Mouse (Mus musculus) urinary bladder, adult 2 months (tissue): ENCODE measurements around the gene Cntn2. TPM values are rescaled to one million over a fixed set of nuclear protein-coding genes. Genes with fewer than 3 reads are reported as not detected.

Experiments
- DNase-seq: peaks from one replicate; pipeline ENCODE4 v3.0.0; 2022; ENCODE audit warnings: low spot score
- polyA plus RNA-seq: library from polyadenylated mRNA; depleted of rRNA; stranded (reverse); fragments of >200 nt; gene quantifications from 2 replicates; pipeline ENCODE4 v1.2.3, GENCODE M21; 2012; rRNA removed

Gene Cntn2
- 0.03 and 0.04 TPM in 2 replicates for polyA plus RNA-seq

DNA sequence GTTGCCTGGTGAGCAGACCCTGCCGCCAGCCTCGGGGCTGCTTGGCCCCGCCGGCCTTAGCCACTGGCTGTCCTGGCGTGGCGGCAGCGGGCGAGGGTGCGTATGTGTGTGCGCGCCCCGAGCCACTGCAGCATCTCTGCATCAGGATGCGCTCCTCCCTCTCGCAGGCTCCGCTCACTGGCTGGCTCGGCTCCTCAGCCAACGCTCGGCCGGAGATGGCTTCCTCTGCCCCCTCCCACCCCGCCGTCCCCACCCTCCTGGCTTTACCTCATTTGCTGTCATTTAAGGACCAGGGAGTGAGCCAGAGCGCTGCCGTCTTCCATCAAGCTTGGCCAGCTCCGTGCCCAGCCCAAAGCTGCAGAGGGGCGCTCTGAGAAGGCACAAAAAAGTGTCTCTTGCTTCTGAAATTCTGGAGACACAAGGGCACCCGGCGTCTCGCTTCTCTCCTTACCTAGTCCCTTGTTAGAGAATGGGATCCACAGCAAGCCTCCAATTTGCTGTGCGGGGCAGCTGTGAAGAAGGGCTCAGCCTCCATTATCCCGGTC, at the start of gene Cntn2:
Cntn2 (minus strand) TSS at position 495 of the 545 bp plus-strand sequence.
- DNase-seq = no peak

DNA sequence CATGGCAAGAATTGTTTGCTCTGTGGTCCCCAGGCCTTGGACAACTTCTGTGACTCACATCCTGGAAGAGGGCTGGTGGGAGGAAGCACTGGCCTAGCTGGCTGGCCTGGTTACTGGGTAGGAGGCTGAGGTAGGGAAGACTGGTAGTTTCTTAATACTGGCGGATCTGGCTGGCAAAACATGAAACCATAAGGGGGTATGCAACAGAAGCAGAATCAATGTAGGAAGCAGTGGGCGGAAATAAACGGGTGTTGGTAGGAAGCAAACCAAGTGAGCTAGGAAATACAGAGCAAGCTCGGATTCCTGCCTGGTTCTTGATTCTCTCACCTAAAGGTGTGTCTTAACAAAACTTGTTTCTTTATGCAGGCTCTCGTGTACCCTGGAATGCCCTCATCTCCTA, 49.1 kb upstream of the Cntn2 start:
- no peak for DNase-seq

DNA sequence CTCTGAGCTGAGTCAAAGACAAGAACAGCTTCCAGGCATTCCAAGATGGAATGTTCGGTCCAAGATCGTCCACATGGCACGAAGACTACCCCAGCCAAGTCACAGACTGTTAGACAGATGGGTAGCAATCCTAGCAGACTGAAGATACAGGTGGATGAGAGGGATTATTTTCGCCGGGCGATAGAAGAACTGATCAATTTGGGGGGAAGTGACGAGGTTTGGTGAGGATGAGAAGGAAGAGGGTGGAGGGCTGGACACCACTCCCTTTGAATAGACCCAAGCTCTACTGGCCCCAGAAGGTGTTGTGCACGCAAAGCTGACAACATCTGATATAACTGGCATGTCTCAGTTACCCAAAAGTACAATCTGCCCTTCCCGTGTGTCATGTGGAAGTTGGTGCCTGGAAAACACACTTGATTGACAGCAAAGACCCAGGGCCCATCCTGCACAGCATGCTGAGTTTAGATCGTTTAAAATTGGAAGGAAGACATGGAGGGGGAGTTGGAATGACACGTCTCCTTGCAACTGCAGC, 48.4 kb upstream of the Cntn2 start:
- DNase-seq = no peak

DNA sequence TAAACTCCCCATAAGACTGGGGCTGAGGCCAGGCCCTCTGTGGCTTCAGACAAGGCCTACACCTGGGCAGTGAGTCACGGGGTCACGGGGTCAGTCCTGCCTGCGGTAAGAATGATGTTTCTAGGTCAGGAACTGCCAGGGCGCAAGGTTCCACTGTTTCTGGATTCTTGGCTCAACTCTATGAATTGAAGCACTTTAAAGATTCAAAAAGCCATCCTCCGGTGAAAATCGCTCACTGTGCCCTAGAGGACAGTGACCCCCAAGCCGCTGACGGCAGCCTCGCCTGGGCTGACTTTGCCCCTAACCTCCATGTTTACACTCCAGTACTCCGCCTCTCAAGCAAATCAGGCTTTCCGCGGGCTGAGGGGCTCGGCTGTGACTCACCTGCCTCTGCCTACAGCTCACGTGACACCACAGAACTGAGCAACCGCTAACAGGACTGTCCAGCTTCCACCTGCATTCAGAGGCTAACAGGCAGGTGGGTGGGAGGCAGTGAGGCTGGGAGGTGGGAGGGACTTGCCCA, 43.7 kb upstream of the Cntn2 start:
- peak; percentile 26 for DNase-seq

DNA sequence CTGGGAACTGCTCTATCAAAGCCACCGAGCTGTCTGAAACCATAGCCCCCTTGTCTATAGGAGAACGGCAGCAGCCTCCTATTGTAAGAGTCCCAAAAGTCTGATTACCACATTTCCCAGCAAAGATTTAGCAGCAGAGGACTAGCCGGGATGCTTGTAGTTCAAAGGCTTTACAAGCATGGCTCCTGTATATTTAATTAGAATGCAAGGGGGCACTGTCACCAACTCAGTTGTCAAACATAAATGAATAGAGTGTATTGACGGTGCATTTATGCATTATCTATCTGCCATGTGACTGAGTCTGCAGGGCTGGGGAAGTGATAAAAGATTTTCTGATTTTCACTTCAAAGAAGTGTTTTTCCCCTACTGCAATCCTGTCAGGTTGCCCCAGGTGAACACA, 42.3 kb upstream of the Cntn2 start:
- no peak for DNase-seq

DNA sequence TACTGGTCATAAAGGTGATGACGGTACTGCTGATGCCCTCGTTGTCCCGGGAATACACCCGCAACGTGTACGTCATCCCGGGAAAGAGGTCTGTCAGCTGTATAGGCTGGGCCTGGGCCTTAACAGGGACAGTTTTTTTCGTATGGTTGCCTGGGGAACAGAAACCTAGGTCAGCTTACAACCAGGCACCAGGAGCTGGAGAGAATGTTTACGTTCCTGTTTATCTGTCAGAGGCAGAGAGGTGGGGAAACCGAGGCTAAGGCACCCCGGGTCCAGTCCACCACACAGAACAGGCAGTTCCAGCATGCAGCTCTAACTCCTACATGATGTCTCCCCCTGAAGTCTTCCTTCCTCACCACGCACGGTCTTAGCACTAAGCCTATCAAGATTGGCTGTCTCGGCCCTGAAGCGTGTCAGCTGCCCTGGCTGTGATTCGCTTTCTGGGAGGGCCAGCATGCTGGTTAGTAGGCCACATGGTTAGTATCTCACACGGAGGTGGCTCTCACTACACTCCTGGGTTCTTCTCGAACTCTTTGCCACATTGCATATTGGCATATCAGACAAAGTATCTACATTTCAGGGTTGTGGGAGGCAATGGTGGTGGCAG, 40.0 kb upstream of the Cntn2 start:
- DNase-seq = no peak

DNA sequence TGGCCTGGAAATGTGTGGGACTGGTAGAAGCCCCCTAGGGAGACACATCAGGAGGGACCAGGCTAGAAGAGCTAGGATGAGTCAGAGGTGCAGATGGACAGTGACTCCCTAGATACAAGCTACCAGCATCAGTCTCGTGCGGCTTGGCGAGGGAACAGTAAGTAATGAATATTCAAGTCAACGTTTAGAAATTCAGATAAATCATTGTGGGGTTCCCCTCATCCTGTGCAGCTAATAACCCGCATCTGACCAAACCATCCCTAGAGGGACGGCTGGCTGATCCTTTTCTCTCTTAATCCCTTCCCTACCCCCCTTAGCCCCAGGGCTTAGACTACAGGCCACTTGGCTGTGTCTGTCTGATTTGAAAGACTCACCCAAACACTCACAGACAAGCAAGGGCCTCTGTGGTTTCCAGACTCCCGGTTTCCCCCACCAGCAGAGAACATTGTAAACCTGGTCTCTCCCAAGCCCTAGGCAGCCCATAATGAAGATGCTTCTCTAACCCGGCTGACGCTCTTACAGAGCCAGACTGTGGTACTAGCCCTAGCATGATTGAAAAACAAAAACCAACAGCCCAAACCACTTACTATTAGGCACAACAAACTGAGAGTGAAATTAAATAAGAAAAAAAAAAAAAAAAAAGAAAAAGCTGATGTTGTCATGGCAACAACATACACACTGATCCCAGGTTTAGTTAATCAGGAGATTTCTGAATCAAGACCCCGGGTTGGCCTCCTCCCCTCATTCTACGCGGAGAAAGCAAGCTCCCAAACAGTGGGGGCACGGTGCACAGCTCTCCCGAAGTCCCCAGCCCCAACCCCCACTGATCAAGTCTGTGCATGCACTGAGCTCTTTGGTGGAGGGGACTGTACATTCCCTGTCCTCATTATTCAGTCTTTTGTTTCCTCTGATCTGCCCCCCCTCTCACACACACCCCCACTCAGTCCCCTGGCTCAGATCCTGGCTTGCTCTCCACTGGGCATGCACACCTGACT, 39.1 kb upstream of the Cntn2 start:
- DNase-seq = no peak

DNA sequence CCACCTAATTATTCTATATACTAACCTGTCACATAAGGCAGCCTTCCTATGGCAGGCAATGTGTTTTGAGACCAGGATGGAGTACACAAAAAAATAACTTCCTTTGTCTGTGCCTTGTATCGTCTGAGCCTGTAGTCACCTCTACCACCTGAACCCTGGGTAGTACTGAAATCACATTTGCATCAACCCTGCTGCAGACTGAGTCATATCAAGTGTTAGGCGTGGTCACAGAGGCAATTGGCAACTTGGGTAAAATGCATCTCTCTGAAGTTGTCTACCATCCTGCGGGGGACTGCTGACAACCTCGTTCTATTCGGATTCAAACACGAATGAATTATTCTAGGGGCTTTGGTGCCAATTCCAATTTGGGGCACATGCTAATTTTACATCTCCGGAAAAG, 37.0 kb upstream of the Cntn2 start:
- DNase-seq = no peak

DNA sequence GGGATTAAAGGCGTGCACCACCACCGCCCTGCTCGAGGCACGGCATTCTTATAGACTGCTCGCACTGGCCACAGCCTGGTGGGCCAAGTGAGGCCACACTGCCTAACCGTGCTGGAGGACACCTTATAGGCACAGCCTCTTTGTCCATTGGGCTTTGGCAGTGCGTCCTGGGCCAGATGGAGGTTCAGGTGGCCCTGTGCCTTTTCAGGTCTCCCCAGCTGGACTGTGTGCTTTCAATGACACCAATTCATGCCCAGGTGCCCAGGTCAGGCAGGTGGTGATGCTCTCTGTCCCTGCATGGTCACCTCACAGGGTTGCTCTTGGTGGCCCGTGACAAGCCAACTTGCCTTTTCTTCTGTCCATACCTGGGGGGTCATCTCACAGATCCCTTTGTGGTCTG, 33.8 kb upstream of the Cntn2 start:
- DNase-seq = no peak

DNA sequence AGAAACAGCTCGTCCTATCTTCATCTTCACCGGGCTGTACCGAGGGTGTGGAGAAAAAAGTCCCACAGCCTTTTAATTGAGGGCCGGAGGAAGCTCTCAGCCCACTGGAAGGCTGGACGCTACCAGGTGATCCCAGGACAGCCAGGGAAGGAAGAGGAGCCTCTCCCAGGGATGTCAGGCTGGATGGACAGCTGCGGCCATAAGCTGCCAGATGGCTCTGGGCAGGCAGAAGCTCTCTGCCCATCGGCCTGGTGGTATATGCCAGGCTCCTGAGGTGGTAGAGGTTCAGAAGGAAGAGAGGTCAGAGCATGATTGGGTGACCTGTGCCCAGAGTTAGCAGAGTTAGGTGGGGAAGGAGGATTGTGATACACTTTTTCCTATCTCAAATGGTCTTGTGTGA, 29.8 kb upstream of the Cntn2 start:
- no peak for DNase-seq

DNA sequence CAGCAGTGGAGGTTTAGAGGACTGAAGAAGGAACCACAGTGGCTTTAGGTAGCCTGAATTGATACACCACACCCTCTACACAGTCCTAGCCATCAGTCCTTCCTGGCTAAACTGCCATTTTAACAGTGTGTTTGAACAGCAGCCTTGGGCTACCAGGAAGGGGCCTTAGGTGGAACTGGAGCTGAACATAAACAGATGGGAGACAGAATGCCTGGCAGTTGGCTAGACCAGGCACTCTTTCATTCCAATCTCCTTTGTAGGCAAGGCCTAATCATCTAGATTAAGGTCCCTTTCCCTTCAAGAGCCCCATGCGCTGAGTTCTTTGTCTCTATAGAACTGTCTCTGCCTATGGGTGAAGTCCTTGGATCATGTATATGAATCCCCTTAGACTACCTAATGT, 28.6 kb upstream of the Cntn2 start:
- no peak for DNase-seq

DNA sequence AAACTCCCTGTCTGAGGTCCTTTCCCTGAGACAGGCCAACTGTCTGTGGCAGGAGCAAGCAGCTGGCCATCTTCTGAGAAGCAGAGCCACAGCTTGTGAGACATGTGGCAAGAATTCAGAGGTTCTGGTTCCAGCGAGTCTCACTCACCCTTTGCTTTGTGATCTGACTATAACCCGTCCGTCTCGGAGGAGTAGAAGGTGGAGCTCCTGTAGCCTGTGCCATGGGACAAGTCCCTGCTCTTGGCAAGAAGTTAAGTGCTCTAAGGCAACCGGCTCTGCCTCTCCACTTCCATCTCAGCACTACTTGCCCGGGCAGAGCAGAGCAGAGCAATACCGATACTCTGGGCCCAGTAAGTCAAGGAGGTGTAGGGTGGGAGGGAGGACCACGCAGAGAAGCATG, 27.9 kb upstream of the Cntn2 start:
- DNase-seq = no peak

DNA sequence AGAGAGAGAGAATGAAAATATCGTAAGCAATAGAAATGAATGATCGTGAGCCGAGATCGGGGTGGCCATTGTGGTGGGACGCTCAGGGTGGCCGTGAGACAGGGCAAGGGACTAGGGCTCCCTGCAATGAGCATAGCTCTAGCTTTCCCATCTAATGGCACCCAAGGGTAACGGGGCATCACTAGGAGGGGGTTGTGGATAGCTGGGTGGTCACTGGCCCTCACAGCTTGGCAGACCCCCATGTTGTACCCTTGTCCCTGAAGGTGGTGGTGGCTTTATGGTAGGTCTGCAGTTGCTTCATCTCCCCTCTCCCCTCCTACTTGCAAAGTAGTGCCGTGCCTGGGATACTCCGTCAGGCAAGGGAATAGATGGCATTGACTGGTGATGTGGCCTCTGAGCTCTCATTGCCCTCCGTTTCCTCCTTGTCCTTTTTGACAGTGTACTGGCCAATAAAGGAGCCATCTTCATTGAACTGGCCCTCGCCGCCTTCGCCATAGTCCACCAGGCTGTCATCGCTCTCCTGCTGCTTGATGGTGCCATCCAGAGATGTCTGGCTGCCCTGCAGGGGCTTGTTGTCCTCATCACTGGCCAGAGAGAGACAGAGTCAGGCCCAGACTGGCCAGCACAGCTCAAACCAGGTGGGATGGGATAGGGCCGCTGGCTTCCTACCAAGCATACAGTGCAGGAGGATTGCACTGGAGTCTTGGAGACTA, 27.2 kb upstream of the Cntn2 start:
- DNase-seq = no peak

DNA sequence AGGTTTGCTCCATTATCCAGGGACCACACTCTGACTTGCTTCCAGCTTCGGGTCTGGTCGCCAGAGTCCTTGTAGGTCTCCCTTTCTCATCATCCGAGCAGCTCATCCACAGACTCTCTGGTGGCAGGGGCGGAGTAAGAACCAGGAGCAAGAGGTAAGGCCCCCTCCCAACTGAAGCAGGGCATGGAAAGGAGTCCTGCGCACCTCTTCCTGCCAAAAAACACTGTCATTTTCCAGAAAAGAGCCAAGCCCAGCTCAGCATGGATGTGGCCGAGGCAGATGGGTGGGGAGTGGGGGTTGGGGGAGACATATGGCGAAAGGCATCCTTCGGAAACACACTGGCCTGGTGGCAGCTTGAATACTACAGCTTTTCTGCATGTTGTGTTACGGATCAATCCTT, 26.5 kb upstream of the Cntn2 start:
- DNase-seq = no peak

DNA sequence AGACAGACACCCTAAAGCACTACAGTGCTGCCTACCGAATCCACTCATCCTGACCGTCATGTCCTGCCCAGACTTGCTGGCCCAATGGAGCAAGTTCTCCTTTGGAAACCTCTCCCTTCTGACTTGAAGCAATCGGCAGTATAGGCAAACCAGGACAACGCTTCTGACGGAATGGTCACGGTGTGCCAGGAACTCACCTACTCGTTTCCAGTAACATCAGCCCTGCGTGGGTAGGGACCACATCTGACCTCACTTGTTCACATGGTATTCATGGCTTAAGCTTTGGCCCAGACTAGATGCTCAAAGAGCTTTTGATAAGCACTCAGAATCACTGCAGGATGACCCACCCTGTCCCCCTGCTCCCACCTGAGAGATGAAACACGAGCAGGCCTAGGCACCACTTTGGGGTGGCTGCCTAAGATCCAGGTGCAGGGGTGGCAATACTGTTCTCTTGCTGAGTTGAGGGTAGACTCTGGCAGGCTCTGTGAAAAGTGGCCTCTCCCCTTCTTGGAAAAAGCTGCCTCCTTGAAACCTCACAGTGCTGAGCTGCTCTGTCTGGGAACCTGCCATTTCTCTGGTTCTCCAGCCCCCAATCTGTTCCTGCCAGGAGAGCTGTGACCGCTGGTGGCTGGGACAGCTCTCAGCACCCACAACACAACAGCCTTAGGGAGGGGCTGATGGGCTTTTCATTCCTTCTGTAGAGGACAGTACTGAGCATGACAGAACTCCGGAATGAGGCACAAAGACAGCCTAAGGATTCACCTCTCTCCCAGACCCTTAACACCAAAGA, 24.5 kb upstream of the Cntn2 start:
- DNase-seq = no peak

DNA sequence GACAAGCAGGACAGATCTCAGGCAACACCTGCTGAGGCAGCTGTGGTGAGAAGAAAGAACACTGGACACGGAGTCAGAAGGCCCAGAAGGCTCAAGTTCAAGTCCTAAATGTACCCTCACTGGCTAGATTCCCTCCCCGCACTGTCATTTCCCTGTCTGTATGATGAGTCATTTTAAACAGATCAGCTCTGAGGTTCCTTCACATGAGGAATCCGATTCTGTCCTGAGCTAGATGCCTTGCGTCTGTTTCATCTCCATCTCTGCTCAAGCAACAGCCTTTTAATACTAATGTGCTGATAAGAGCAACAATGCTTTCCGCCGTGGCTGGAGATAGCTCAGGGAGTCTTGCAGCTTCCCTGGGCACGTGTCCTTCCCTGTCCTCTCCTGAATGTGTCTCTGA, 22.7 kb upstream of the Cntn2 start:
- no peak for DNase-seq

DNA sequence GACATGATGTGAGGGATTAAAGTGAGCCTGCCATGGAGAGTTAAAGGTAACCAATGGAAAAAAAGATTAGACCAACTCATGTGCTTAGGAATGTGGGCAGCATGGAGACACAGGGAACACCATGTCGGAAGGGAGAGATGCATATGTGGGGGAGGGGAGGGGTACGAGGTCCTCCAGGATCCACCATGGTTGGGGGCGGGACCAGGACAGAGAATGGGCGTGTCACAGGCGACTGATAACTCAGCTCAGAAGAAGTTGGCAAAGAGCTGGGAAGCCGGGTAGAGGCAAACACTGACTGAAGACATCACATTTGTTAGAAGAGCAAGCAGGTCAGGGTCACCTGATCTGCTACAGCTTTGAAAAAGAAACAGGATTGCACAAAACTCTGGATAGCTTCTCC, 21.9 kb upstream of the Cntn2 start:
- DNase-seq = no peak

DNA sequence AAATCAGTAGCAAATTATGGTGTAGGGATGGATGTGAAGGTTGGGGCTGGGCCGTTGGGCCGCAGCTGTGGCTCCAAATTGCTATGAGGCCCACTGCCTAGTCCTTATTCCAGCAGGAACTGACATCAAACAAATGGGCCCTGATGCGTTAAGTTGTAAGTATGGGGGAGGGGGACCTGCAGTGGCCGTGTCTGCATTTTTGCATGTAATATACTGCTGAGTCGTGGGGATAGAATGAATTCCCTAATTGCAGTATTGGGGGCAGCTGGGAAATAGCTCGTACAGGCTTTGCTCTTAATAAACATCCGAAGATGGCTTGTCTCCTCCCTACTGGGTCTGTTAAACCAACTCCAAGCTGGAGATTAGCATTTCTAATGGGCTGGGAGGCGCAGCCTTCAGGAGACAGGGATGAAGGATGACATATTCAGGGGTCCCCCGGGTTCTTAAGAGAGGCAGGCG, 19.3 kb upstream of the Cntn2 start:
- no peak for DNase-seq

DNA sequence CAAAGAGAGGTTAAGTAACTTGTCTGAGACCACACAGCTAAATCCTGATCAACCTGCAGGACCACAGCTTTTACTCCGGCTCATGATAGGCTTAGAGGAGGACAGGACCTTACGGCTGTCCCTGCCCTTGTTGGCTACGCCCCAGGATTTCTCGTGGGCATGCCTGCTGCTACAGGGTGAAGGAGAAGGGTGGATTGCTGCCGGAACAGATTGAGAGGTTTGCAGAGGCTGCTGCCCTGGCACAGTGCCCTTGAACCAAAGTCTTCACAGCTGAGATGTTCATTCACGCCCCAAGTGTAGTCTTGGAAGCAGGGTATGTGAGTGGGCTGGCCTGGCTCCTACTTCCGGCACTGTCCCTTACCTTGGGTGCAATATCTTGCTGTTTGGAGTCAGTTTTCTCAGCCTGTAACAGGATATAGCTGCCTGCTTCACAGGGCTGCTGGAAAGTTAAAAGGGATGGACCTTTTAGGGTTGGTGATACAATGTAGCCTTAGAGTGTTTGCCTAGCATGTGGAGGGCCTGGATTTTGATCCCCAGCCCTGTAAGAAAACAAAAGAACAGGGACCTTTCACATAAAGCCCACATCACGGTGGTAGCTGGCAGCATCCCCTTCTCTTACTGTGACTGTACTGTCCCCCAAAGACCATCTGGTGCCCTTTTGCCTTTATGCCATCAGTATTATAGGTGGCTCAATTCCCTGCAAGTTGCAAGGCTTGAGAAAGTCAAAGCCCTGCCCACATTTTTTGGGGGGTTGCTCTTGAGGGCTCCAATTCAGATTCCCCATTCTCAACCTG, 18.0 kb upstream of the Cntn2 start:
- no peak for DNase-seq

DNA sequence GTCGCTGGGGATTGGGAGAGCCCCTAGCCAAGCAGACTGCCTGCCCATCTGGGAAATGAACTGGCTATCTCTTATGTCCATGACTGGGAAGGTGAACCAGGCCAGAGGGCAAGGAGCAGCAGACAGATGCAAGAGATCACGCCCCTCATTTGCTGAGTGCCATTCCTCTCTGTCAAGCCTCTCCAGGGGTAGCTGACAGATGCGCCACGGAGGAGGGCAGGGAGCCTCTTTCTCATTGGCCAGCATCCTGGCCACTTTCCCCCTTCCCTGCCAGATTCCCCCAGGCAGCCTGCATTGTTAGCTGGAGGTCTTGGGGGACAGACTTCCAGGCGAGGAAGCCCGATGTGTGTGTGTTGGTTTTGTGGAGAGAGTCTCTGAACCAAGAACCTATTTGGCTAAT, 16.0 kb upstream of the Cntn2 start:
- DNase-seq = no peak
